In the genomic region with DNA sequence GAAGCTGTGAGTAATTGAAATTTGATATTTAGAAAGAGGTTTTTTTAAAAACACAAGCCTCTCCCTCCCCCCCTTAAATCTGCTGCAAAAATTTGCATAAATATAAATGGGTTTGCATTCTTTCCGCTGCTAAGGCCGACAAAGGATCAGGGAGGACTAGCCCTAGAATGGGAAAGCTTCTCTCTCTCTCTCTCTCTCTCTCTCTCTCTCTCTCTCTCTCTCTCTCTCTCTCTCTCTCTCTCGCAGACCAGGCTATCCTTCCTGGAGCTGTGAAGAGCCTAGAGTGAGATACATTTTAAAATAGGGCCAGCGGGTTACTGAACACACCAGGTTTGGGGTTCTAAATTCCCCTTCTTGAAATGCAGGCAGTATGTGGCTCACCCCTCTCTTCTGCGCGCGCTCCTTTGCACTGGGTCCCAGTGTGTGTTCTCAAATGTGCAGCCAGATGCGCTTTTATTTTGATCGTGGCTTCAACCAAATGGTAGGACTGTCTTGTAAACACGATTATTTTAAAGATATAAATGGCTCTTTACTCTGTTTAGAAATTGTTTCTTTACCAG, we compare ENCODE assay signal across 8 mouse cellular contexts.
A peak's percentile ranks its signal among the peaks of the same experiment; 100 is the strongest.
DNase-seq lines count a peak whose midpoint lies in the region; ATAC-seq and TF ChIP-seq lines count a peak whose summit lies in the region.

No protein-coding gene starts in this region.

- H3K27me3 ChIP-seq in kidney, adult 2 months (replicated peaks; ENCODE audit: control insufficient read depth, insufficient read depth, low read length): no peaks in the 10 kb centered on the region
- H3K27me3 ChIP-seq in liver, embryonic 12.5 days (replicated peaks): no peaks in the 10 kb centered on the region
- H3K27me3 ChIP-seq in neural tube, embryonic 11.5 days (ENCODE audit: control insufficient read depth, insufficient read depth, low read length): no peaks in the 10 kb centered on the region

- H3K4me1 ChIP-seq in lung, adult 2 months (ENCODE audit: control insufficient read depth, insufficient read depth, low read length): peaks cover 22% of the 10 kb centered on the region
- peaks cover 11% of the 10 kb centered on the region; the same call in 1 of the 2 replicates for H3K4me1 ChIP-seq in kidney, adult 2 months (ENCODE audit: control insufficient read depth, insufficient read depth, low read length)
- peaks cover 54% of the 10 kb centered on the region for H3K4me1 ChIP-seq in liver, embryonic 12.5 days
- peaks cover 13% of the 10 kb centered on the region for H3K4me1 ChIP-seq in neural tube, embryonic 11.5 days (ENCODE audit: control insufficient read depth, insufficient read depth, low read length)

- H3K9ac ChIP-seq in liver, embryonic 12.5 days: peak overlapping the region; percentile 89
- H3K9ac ChIP-seq in neural tube, embryonic 11.5 days (ENCODE audit: low read length): peak overlapping the region; percentile 78

- DNase-seq in lung, adult 2 months: peak; percentile 35
- DNase-seq in lung, postnatal 25 days (ENCODE audit: low spot score): no peak
- peak; percentile 64 to 66 for DNase-seq in cerebellum, postnatal 10 days
- peak; percentile 42 to 70 for DNase-seq in heart, adult 18-20 months
- DNase-seq in kidney, adult 2 months: peak; percentile 60
- DNase-seq in neural tube, embryonic 11.5 days (ENCODE audit: low spot score): peak; percentile 73
- DNase-seq in thymus, postnatal 10 days (ENCODE audit: low spot score in 2 of 2): peak; percentile 52 to 60

- TF ChIP-seq POLR2A in lung, adult 2 months (IDR thresholded peaks at IDR 0.05; ENCODE audit: borderline replicate concordance, extremely low read depth, low read depth, low read length): no peak
- TF ChIP-seq POLR2A in kidney, adult 2 months (IDR thresholded peaks at IDR 0.05; ENCODE audit: low read depth, low read length): no peak

- peak overlapping the region; percentile 78 for H3K4me3 ChIP-seq in lung, adult 2 months (replicated peaks; ENCODE audit: extremely low read depth, low read depth, low read length)
- H3K4me3 ChIP-seq in kidney, adult 2 months (ENCODE audit: insufficient read depth, low read depth, low read length): peak overlapping the region; percentile 79
- peak overlapping the region; percentile 77 for H3K4me3 ChIP-seq in liver, embryonic 12.5 days
- peak overlapping the region; percentile 60 for H3K4me3 ChIP-seq in neural tube, embryonic 11.5 days (ENCODE audit: low read depth, low read length)

- WGBS in lung, adult 2 months: under 1% methylated on average over 10 of the region's 10 CpGs
- under 1% methylated on average over 10 of the region's 10 CpGs for WGBS in kidney, adult 2 months
- WGBS in liver, embryonic 12.5 days (ENCODE audit: insufficient replicate concordance): 0% methylated on average over 10 of the region's 10 CpGs
- WGBS in neural tube, embryonic 11.5 days: 1% methylated on average over 10 of the region's 10 CpGs

- peak overlapping the region; percentile 83 for H3K27ac ChIP-seq in kidney, adult 2 months (ENCODE audit: insufficient read depth, low read depth, low read length)
- peak overlapping the region; percentile 96 for H3K27ac ChIP-seq in liver, embryonic 12.5 days
- peak overlapping the region; percentile 87 for H3K27ac ChIP-seq in neural tube, embryonic 11.5 days (ENCODE audit: low read depth, low read length)

- ATAC-seq in liver, embryonic 12.5 days: peak; percentile 53
- peak; percentile 54; the same call in 1 of the 2 replicates for ATAC-seq in neural tube, embryonic 11.5 days (ENCODE audit: insufficient read depth, low FRiP score, low TSS enrichment)

- H3K9me3 ChIP-seq in liver, embryonic 12.5 days (replicated peaks): no peaks in the 10 kb centered on the region
- H3K9me3 ChIP-seq in neural tube, embryonic 11.5 days (ENCODE audit: control insufficient read depth, low read length): no peaks in the 10 kb centered on the region

- peak overlapping the region; percentile 78 for H3K4me2 ChIP-seq in liver, embryonic 12.5 days
- peak overlapping the region; percentile 60 for H3K4me2 ChIP-seq in neural tube, embryonic 11.5 days (ENCODE audit: low read depth)

- no peaks in the 10 kb centered on the region for H3K36me3 ChIP-seq in kidney, adult 2 months (ENCODE audit: control insufficient read depth, insufficient read depth, low read length)
- peaks cover 7% of the 10 kb centered on the region; the same call in 1 of the 2 replicates for H3K36me3 ChIP-seq in liver, embryonic 12.5 days
- H3K36me3 ChIP-seq in neural tube, embryonic 11.5 days (ENCODE audit: control insufficient read depth, insufficient read depth, low read length): no peaks in the 10 kb centered on the region

- no peak for TF ChIP-seq CTCF in lung, adult 2 months (IDR thresholded peaks at IDR 0.05; ENCODE audit: insufficient read depth, low read length)
- no peak for TF ChIP-seq CTCF in kidney, adult 2 months (conservative IDR thresholded peaks at IDR 0.05; ENCODE audit: insufficient read depth, insufficient read length, low read depth, low read length)
